Comparison of ENCODE assay signal across 8 mouse cellular contexts in genomic region chr11:76946203-76946585, GRCm38 (mm10). TPM values are rescaled to one million over a fixed set of nuclear protein-coding genes. Genes with fewer than 3 reads are reported as not detected.
A peak's percentile ranks its signal among the peaks of the same experiment; 100 is the strongest.
DNase-seq lines count a peak whose midpoint lies in the region; ATAC-seq and TF ChIP-seq lines count a peak whose summit lies in the region.

No protein-coding gene starts in this region.

- peaks cover 18% of the 10 kb centered on the region for H3K36me3 ChIP-seq in kidney, embryonic 14.5 days (ENCODE audit: control insufficient read depth, insufficient read depth, low read length)
- H3K36me3 ChIP-seq in ES-Bruce4 (ENCODE audit: control insufficient read depth, insufficient read depth, low read length, poor library complexity, severe bottlenecking) = peaks cover 11% of the 10 kb centered on the region
- H3K36me3 ChIP-seq in hindbrain, embryonic 11.5 days (ENCODE audit: control insufficient read depth, insufficient read depth, low read length) = no peaks in the 10 kb centered on the region

- WGBS in kidney, embryonic 14.5 days = 1% methylated on average over 8 of the region's 8 CpGs
- 4% methylated on average over 8 of the region's 8 CpGs for WGBS in hindbrain, embryonic 11.5 days

- H3K4me2 ChIP-seq in kidney, embryonic 14.5 days (replicated peaks; ENCODE audit: low read depth, low read length) = peak overlapping the region; percentile 80
- peak overlapping the region; percentile 49 for H3K4me2 ChIP-seq in hindbrain, embryonic 11.5 days (replicated peaks; ENCODE audit: low read depth, low read length)

- no peaks in the 10 kb centered on the region for H3K27me3 ChIP-seq in kidney, embryonic 14.5 days (ENCODE audit: control insufficient read depth, insufficient read depth, low read length)
- H3K27me3 ChIP-seq in ES-Bruce4 (ENCODE audit: control insufficient read depth, insufficient read depth, low read length, poor library complexity, severe bottlenecking) = no peaks in the 10 kb centered on the region
- H3K27me3 ChIP-seq in hindbrain, embryonic 11.5 days (ENCODE audit: control insufficient read depth, insufficient read depth, low read length) = no peaks in the 10 kb centered on the region

- TF ChIP-seq POLR2A in ES-Bruce4 (IDR thresholded peaks at IDR 0.05; ENCODE audit: insufficient read depth, low read length) = no peak

- peak overlapping the region; percentile 85 for H3K9ac ChIP-seq in kidney, embryonic 14.5 days (ENCODE audit: low read depth, low read length)
- peak overlapping the region; percentile 83 for H3K9ac ChIP-seq in ES-Bruce4 (ENCODE audit: low read depth, poor library complexity, severe bottlenecking)
- H3K9ac ChIP-seq in hindbrain, embryonic 11.5 days (ENCODE audit: low read depth, low read length) = peak overlapping the region; percentile 91

- peak overlapping the region; percentile 53; the same call in 1 of the 2 replicates for H3K27ac ChIP-seq in kidney, embryonic 14.5 days (ENCODE audit: low read depth, low read length)
- H3K27ac ChIP-seq in ES-Bruce4 (ENCODE audit: insufficient read depth, low read length) = no peak overlapping the region
- 0 out of 2 replicates have a peak overlapping the region, but pooled peaks have one; percentile 68 for H3K27ac ChIP-seq in hindbrain, embryonic 11.5 days (ENCODE audit: low read depth, low read length)

- TF ChIP-seq EP300 in ES-Bruce4 (IDR thresholded peaks at IDR 0.05; ENCODE audit: insufficient read depth, low read depth, low read length) = no peak

- TF ChIP-seq CTCF in ES-Bruce4 (IDR thresholded peaks at IDR 0.05; ENCODE audit: low read depth, low read length) = no peak

- peaks cover 13% of the 10 kb centered on the region for H3K4me1 ChIP-seq in kidney, embryonic 14.5 days (ENCODE audit: control insufficient read depth, insufficient read depth, low read length)
- no peaks in the 10 kb centered on the region for H3K4me1 ChIP-seq in ES-Bruce4 (ENCODE audit: control insufficient read depth, insufficient read depth, low read length)
- H3K4me1 ChIP-seq in hindbrain, embryonic 11.5 days (replicated peaks; ENCODE audit: control insufficient read depth, insufficient read depth, low read length) = 0 out of 2 replicates have a peak, but pooled peaks cover 2% of the 10 kb centered on the region

- ATAC-seq in kidney, embryonic 14.5 days (ENCODE audit: low FRiP score, low TSS enrichment) = peak; percentile 24; the same call in 1 of the 2 replicates
- ATAC-seq in hindbrain, embryonic 11.5 days (ENCODE audit: low FRiP score) = no peak

- peak overlapping the region; percentile 80 for H3K4me3 ChIP-seq in kidney, embryonic 14.5 days (ENCODE audit: low read length)
- H3K4me3 ChIP-seq in ES-Bruce4 (ENCODE audit: low read depth, low read length) = peak overlapping the region; percentile 86
- peak overlapping the region; percentile 88 for H3K4me3 ChIP-seq in hindbrain, embryonic 11.5 days (ENCODE audit: low read depth, low read length)

- DNase-seq in kidney, adult 11 months = no peak
- DNase-seq in cerebellum, postnatal 14 days = peak; percentile 38 to 43
- no peak for DNase-seq in hindbrain, embryonic 11.5 days (ENCODE audit: low spot score)
- DNase-seq in lung, postnatal 4 days = peak; percentile 14 to 37
- DNase-seq in layer of hippocampus, adult 8-10 months (ENCODE audit: low spot score in 2 of 2) = no peak
- no peak for DNase-seq in right cerebral cortex, adult 18-20 months

- no peaks in the 10 kb centered on the region for H3K9me3 ChIP-seq in kidney, embryonic 14.5 days (ENCODE audit: control insufficient read depth, low read length)
- no peaks in the 10 kb centered on the region for H3K9me3 ChIP-seq in ES-Bruce4 (replicated peaks; ENCODE audit: control insufficient read depth, insufficient read depth, low read length, poor library complexity, severe bottlenecking)
- H3K9me3 ChIP-seq in hindbrain, embryonic 11.5 days (ENCODE audit: control insufficient read depth, low read length) = no peaks in the 10 kb centered on the region

RNA-seq across cellular contexts. Expression of gene Blmh, which starts 21.6 kb away (rescaled TPM):
- polyA plus RNA-seq in kidney, embryonic 14.5 days (2014; fragmentation: Nextera tagmentation; extraction: Ambion mirVana) = 136 and 160 TPM in 2 replicates
- 133 and 141 TPM in 2 replicates for polyA plus RNA-seq in ES-Bruce4 (2011; ENCODE audit: insufficient read depth, insufficient read length, low read depth, missing spikeins)
- 164 and 193 TPM in 2 replicates for polyA plus RNA-seq in hindbrain, embryonic 11.5 days (2014; fragmentation: Nextera tagmentation; extraction: Ambion mirVana)
- total RNA-seq in layer of hippocampus, adult 8-10 months (2022) = 10 to 100 TPM; 56.1 to 62.0 (median 59.3) TPM

RNA-seq across cellular contexts. Expression of gene Tmigd1, which starts 44.2 kb away (rescaled TPM):
- 0.74 and 0.89 TPM in 2 replicates for polyA plus RNA-seq in kidney, embryonic 14.5 days (2014; fragmentation: Nextera tagmentation; extraction: Ambion mirVana)
- polyA plus RNA-seq in ES-Bruce4 (2011; ENCODE audit: insufficient read depth, insufficient read length, low read depth, missing spikeins) = not detected in 2 replicates
- 0.17 TPM in 1 of 2 replicates, not detected in the other for polyA plus RNA-seq in hindbrain, embryonic 11.5 days (2014; fragmentation: Nextera tagmentation; extraction: Ambion mirVana)
- not detected for total RNA-seq in layer of hippocampus, adult 8-10 months (2022)

RNA-seq across cellular contexts. Expression of gene Slc6a4, which starts 52.2 kb away (rescaled TPM):
- polyA plus RNA-seq in kidney, embryonic 14.5 days (2014; fragmentation: Nextera tagmentation; extraction: Ambion mirVana) = 1.1 and 2.2 TPM in 2 replicates
- not detected in 2 replicates for polyA plus RNA-seq in ES-Bruce4 (2011; ENCODE audit: insufficient read depth, insufficient read length, low read depth, missing spikeins)
- 0.77 and 2.0 TPM in 2 replicates for polyA plus RNA-seq in hindbrain, embryonic 11.5 days (2014; fragmentation: Nextera tagmentation; extraction: Ambion mirVana)
- under 1 TPM in 1 of 4 experiments, not detected in 3; 0.14 TPM for total RNA-seq in layer of hippocampus, adult 8-10 months (2022)

Comparison
In these comparisons a context has a peak if more than half of its experiments do, and no peak if none do; other contexts are left out.
1. DNase-seq: peak in cerebellum, postnatal 14 days (2 of 2) and lung, postnatal 4 days (2 of 2); none in kidney, adult 11 months (single experiment), hindbrain, embryonic 11.5 days (single experiment), layer of hippocampus, adult 8-10 months (0 of 2) and right cerebral cortex, adult 18-20 months (single experiment).
2. Peak in every context shown above with its lines, with median percentiles within 50 percentile points of each other: H3K4me3 ChIP-seq and H3K9ac ChIP-seq.